Mouse (Mus musculus): ENCODE data around the gene Galm.
"Not testable (repeated sequence)": the region's sequence is repeated elsewhere in the genome, so short reads cannot be mapped to it uniquely, and the experiment has no call there.

Gene Galm

GRCm38 (mm10) chr17:80167436-80167835 lies 40.2 kb downstream of the Galm start:
- peak in 1 of 2 experiments; percentile 29 for DNase-seq

GRCm38 (mm10) chr17:80167851-80168251 lies 40.6 kb downstream of the Galm start:
- DNase-seq: peak in 1 of 2 experiments; percentile 21

GRCm38 (mm10) chr17:80168425-80169182 lies 41.3 kb downstream of the Galm start:
- DNase-seq: peak; percentile 60 to 67

DNA sequence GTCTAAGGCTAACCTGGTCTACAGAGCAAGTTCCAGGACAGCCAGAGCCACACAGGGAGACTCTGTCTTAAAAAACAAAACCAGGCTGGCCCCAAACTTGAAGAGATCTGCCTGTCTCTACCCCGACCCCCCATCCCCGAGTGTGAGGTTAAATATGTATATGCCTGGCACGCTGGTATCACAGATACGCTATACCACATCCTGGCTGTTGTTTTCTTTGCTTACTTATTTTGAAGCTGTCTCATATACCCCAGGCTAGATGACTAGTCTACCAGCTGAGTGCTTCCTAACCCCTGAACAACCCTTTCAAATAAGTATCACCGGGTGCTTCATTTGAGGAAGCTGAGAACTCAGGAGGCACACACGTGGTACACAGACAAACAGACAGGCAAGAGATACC lies 42.5 kb downstream of the Galm start:
- no peak for DNase-seq

GRCm38 (mm10) chr17:80170951-80171350 lies 43.7 kb downstream of the Galm start:
- DNase-seq: peak; percentile 65 to 85

DNA sequence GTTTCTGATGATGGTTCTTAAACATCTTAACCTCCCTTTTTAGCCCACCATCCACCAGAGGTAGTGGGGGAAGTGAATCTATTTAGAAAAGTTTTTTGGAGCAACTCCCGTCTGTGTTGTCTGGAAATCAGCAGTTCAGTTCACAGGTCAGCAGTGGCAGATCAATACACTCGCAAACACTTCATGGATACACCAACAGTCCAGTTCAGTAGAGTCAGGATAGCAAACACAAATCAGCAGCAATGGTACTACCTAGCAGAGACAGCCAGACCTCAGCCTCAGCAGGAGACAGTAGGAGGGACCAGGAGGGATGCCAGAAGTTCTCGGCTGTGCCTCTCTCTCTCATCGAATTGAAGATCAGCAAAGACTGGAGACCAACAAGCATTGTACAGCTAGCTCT lies 44.7 kb downstream of the Galm start:
- no peak for DNase-seq

DNA sequence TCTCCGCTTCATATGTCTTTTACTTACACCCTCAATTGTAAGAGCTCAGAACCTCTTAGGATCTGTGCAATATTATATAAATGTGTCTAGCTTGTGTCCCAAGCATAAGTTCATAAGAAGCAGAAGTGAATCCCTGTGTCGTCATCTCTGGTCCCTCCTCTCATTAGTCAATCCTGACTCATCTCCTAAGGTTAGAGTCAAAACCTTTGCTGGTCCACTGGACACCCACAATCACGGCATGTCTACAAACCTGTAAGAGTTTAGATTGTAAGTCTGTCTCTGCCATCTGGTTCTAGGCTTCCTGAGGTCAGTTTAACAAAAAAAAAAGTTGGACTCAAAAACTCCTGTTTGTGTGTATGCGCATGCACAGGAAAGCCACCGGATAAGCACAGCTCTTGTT lies 45.5 kb downstream of the Galm start:
- DNase-seq: no peak

- no peak for DNase-seq
These were observed 46.4 kb downstream of the Galm start for GRCm38 (mm10) chr17:80173708-80174107.

DNA sequence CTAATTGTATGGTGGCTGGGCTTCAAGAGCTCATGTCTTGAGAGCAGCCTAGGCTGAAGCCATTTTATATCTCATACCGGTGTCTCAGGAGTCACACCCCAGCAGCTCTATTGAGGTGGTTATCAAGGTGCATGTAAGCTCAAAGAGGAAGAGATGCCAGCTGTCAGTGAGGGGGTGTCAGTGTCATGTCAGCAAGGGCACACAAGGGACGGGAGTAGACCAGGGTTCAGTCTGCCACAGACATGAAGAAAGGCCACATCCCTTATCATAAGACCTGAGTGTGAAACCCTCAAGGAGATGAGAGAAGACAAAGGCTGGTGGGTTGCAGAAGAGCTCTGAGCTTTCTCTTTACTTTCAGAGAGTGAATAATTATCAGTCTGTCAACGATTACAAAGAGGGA lies 46.9 kb downstream of the Galm start:
- no peak for DNase-seq

DNA sequence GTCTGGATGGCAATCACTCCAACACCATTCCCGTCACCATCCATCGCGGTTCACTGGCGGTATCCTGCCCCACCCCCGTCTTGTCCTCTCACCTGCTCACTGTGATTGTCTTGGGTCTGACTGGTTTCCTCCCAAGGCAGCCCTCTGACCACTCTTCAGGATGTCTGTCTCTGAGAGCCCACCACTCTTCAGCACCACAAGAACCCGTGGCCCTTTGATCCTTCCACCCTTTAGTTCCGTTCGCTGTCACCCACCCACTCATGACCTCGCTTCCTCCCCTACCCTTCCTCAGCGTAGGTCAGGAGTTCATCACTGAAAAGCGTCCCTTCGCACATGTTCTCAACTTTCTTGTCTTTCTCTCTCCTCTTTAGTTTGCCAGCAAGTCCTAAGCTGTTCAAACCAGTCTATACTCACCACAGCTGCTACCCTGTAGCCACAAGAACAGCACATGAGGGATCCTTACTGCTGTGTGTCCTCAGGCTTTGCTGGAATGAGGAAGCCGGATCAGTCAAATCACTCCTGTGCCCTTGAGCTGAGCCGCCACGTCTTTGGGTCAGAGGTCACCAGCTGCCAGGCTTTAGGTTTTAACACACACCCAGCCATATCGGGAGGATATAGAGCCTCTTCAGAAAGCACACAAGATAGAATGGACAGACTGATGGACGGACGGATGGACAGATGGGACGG lies 47.6 kb downstream of the Galm start:
- no peak for DNase-seq

DNA sequence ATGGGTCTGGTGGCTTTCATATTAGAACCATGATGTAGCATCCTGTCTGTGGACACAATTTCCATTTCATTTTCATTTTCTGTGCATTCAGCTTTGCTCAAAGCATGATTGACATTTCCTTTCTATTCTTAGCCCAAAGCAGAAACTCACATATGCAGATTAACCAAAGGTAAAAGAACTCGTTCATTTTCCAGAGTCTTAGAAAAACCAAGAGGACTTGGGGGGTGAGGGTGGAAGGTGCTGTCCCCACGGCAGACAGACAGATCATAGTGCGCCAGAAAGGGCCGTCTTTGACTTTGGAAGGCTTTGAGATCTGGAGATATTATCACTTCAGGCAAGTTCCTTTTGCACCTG lies 48.1 kb downstream of the Galm start:
- no peak for DNase-seq

- DNase-seq: no peak
These were observed 48.7 kb downstream of the Galm start for GRCm38 (mm10) chr17:80175966-80176365.

DNA sequence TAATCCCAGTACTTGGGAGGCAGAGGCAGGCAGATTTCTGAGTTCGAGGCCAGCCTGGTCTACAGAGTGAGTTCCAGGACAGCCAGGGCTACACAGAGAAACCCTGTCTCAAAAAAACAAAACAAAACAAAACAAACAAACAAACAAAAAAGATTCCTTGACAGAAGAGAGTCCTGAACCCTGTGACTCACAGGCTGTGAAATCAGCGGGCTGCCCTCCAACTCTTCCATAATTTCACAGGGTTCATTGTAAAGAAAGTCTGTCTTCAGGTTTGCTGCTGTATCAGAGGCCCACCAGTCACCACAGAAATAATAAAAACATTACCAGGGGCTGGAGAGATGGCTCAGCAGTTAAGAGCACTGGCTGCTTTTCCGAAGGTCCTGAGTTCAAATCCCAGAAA lies 51.6 kb downstream of the Galm start:
- DNase-seq: not testable (repeated sequence)

DNA sequence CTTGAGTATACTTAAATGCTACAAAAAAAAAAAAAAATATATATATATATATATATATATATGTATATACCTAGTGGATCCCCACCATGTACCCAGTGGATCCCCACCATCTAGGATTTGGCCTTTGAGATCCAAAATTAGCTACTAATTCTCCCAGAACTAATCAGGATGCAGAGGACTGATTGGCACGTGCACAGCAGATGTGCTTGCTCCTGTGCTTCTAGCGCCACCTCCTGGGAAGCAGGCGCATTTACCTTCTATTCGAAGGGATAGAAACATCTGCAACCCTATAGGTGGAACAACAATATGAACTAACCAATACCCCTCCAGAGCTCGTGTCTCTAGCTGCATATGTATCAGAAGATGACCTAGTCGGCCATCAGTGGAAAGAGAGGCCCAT lies 52.7 kb downstream of the Galm start:
- peak; percentile 82 for DNase-seq

GRCm38 (mm10) chr17:80180468-80180867 lies 53.2 kb downstream of the Galm start:
- no peak for DNase-seq

GRCm38 (mm10) chr17:80183615-80184014 lies 56.3 kb downstream of the Galm start:
- DNase-seq: no peak

DNA sequence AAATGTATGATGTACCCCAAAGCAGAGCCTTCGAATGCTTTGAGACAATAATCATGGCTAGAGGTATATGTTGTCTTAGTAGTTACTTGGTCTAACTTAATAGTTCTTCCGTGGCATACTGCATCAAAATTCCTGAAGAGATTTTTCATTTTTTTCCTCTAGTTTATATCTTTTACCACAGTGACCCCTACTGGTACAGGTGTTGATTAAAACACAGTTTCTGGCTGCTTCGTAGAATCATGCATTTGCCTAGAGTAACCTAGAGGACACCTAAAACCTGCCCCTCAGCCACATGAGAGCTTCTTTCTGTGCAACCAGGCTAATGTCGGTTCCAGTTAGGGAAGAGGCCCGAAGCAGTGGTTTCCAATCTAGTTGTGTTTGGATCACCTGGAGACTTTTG lies 65.8 kb downstream of the Galm start:
- DNase-seq: peak in 1 of 2 experiments; percentile 21

GRCm38 (mm10) chr17:80199160-80199778 lies 72.0 kb downstream of the Galm start:
- no peak for DNase-seq

DNA sequence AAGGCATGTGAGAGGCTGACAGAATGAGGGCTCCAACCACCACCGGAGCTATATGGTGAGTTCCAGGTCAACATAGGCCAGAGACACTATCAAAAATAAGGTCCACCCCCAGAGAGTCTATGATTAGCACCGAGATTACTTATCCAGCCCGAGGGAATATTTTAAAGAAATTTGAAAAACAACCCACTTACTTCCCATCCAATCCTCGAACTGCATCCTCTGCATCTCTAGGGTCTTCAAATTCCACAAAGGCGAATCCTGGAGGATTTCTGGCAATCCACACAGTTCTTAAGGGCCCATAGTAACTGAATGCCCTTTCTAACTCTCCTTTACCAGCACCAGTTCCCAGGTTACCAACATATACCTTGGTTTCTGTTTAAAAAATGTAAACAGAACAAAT lies 78.4 kb downstream of the Galm start:
- DNase-seq: no peak

- peak; percentile 62 to 72 for DNase-seq
These were observed 79.0 kb downstream of the Galm start for GRCm38 (mm10) chr17:80206301-80206670.

GRCm38 (mm10) chr17:80206671-80207581 lies 79.7 kb downstream of the Galm start, which contains the start of the genes Srsf7 and Ttc39d:
Srsf7 (minus strand) TSS chr17:80207307.
Ttc39d (plus strand) TSS chr17:80207460.
- peak; percentile 97 to 98 for DNase-seq

DNA sequence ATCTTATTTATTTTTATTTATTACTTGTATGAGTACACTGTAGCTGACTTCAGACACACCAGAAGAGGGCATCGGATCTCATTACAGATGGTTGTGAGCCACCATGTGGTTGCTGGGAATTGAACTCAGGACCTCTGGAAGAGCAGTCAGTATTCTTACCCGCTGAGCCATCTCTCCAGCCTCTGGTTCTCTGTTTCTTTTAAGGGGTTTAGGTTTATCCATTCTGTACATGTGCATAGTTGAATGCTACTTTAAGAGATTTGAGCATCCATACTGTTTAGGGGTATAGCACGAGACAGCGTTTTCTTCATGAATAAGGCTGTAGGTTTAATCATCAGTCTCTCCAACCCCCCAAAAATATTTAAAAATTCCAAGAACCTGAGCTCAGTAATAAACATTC lies 86.7 kb downstream of the Galm start:
- not testable (repeated sequence) for DNase-seq

- DNase-seq: no peak
These were observed 92.9 kb downstream of the Galm start for GRCm38 (mm10) chr17:80220131-80220530.
